Mouse (Mus musculus): ENCODE measurements at regions not wholly inside any gene's neighbourhood (a gene's known extent, or its start where the extent isn't known, plus 50 kb on each side); places are given as distances from the start of the nearest gene placed in this dataset.

GRCm38 (mm10) chr6:66465137-66465853 lies 69.9 kb upstream of the Mad2l1 start:
- ATAC-seq (ENCODE audit: low read depth), result no peak
- no peaks in the 10 kb centered on the region for H3K27me3 ChIP-seq (ENCODE audit: control insufficient read depth, insufficient read depth, low read depth, low read length)
- 76% methylated on average over 11 of the region's 11 CpGs for WGBS
- no peaks in the 10 kb centered on the region for H3K4me1 ChIP-seq (replicated peaks; ENCODE audit: control insufficient read depth, insufficient read depth, low read length)
- H3K36me3 ChIP-seq (ENCODE audit: control insufficient read depth, insufficient read depth, low read length), result no peaks in the 10 kb centered on the region
- H3K4me3 ChIP-seq (ENCODE audit: low read length), result no peak overlapping the region
- no peak overlapping the region for H3K9ac ChIP-seq (ENCODE audit: low read length)
- no peak overlapping the region for H3K27ac ChIP-seq (ENCODE audit: low read length)
- H3K9me3 ChIP-seq (ENCODE audit: control insufficient read depth, low read length), result no peaks in the 10 kb centered on the region
- no peak overlapping the region for H3K4me2 ChIP-seq (ENCODE audit: low read depth, low read length)

DNA sequence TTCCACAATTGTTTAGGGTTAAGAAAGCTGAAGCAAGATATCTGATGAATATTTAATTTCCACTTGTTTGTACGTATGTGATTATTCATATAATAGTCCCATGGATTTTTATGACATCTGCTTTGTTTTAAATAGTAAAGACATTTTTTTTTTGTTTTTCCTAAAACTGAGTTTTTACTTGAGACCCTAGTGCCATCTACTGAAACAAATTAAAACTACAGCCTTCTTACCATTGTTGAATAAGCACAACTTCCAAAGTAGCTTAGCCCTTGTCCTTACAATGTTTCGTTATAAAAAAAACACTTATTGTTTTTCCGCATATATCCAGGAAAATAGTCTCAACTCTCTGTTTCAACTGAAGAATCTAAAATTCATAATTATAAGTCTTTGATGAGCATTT lies 68.4 kb upstream of the Mad2l1 start:
- H3K4me2 ChIP-seq (ENCODE audit: low read depth, low read length), result no peak overlapping the region
- H3K9ac ChIP-seq (ENCODE audit: low read length), result no peak overlapping the region
- no peaks in the 10 kb centered on the region for H3K27me3 ChIP-seq (ENCODE audit: control insufficient read depth, insufficient read depth, low read depth, low read length)
- H3K4me1 ChIP-seq (replicated peaks; ENCODE audit: control insufficient read depth, insufficient read depth, low read length), result no peaks in the 10 kb centered on the region
- WGBS, result 29% methylated on average over 3 of the region's 3 CpGs
- no peaks in the 10 kb centered on the region for H3K36me3 ChIP-seq (ENCODE audit: control insufficient read depth, insufficient read depth, low read length)
- H3K9me3 ChIP-seq (ENCODE audit: control insufficient read depth, low read length), result no peaks in the 10 kb centered on the region
- H3K27ac ChIP-seq (ENCODE audit: low read length), result no peak overlapping the region
- H3K4me3 ChIP-seq (ENCODE audit: low read length), result no peak overlapping the region
- ATAC-seq (ENCODE audit: low read depth), result no peak

- Histone ChIP-seq H3K9me3 (ENCODE audit: control insufficient read depth, low read length) (no peaks in the 10 kb centered on the region), H3K27ac (ENCODE audit: low read length) (no peak overlapping the region), H3K27me3 (ENCODE audit: control insufficient read depth, insufficient read depth, low read depth, low read length) (no peaks in the 10 kb centered on the region), H3K36me3 (ENCODE audit: control insufficient read depth, insufficient read depth, low read length) (no peaks in the 10 kb centered on the region), H3K9ac (ENCODE audit: low read length) (no peak overlapping the region), H3K4me3 (ENCODE audit: low read length) (no peak overlapping the region), H3K4me2 (ENCODE audit: low read depth, low read length) (no peak overlapping the region), H3K4me1 (replicated peaks; ENCODE audit: control insufficient read depth, insufficient read depth, low read length) (no peaks in the 10 kb centered on the region)
- 88% methylated on average over 4 of the region's 4 CpGs for WGBS
- ATAC-seq (ENCODE audit: low read depth), result peak; percentile 15; the same call in 1 of the 2 replicates
Measured at GRCm38 (mm10) chr6:66470627-66471249, 64.5 kb upstream of the Mad2l1 start.

- Histone ChIP-seq H3K27me3 (ENCODE audit: control insufficient read depth, insufficient read depth, low read depth, low read length) (no peaks in the 10 kb centered on the region), H3K36me3 (ENCODE audit: control insufficient read depth, insufficient read depth, low read length) (no peaks in the 10 kb centered on the region)
- WGBS, result 74% methylated on average over 3 of the region's 3 CpGs
Measured at GRCm38 (mm10) chr6:66471786-66472185, 63.4 kb upstream of the Mad2l1 start.

DNA sequence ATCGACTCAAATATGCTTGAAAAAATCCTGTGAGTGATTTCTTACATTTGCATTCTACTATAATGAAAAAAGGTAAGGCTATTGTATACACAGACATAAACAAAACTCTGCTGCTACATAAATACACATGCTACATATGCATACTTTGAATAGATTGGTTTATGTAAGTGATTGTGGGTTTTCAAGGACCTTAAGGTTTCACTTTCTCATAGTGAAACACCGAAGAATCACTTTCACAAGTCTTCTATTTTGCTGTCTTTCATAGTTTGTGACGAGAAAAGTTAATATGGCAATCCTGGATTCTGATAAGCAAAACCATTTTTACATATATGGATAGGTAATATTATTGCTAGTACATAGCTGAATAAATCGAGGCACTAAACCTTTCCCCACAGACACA lies 62.5 kb upstream of the Mad2l1 start:
- Histone ChIP-seq H3K4me3 (ENCODE audit: low read length) (no peak overlapping the region), H3K4me2 (ENCODE audit: low read depth, low read length) (no peak overlapping the region), H3K9me3 (ENCODE audit: control insufficient read depth, low read length) (no peaks in the 10 kb centered on the region), H3K27ac (ENCODE audit: low read length) (no peak overlapping the region), H3K9ac (ENCODE audit: low read length) (no peak overlapping the region), H3K27me3 (ENCODE audit: control insufficient read depth, insufficient read depth, low read depth, low read length) (no peaks in the 10 kb centered on the region), H3K36me3 (ENCODE audit: control insufficient read depth, insufficient read depth, low read length) (no peaks in the 10 kb centered on the region), H3K4me1 (replicated peaks; ENCODE audit: control insufficient read depth, insufficient read depth, low read length) (peaks cover 2% of the 10 kb centered on the region; the same call in 1 of the 2 replicates)
- no peak for ATAC-seq (ENCODE audit: low read depth)
- 73% methylated on average over 4 of the region's 4 CpGs for WGBS

More at GRCm38 (mm10) chr6:66471786-66472185, 63.4 kb upstream of the Mad2l1 start:
- no peak overlapping the region for H3K27ac ChIP-seq (ENCODE audit: low read length)
- no peaks in the 10 kb centered on the region for H3K9me3 ChIP-seq (ENCODE audit: control insufficient read depth, low read length)
- H3K4me3 ChIP-seq (ENCODE audit: low read length), result no peak overlapping the region
- no peak overlapping the region for H3K4me2 ChIP-seq (ENCODE audit: low read depth, low read length)
- no peak overlapping the region for H3K9ac ChIP-seq (ENCODE audit: low read length)
- no peak for ATAC-seq (ENCODE audit: low read depth)
- no peaks in the 10 kb centered on the region for H3K4me1 ChIP-seq (replicated peaks; ENCODE audit: control insufficient read depth, insufficient read depth, low read length)

- H3K4me2 ChIP-seq (ENCODE audit: low read depth, low read length), result no peak overlapping the region
- H3K36me3 ChIP-seq (ENCODE audit: control insufficient read depth, insufficient read depth, low read length), result no peaks in the 10 kb centered on the region
- 25% methylated on average over 5 of the region's 5 CpGs for WGBS
- no peaks in the 10 kb centered on the region for H3K27me3 ChIP-seq (ENCODE audit: control insufficient read depth, insufficient read depth, low read depth, low read length)
- peak; percentile 64 for ATAC-seq (ENCODE audit: low read depth)
- no peaks in the 10 kb centered on the region for H3K9me3 ChIP-seq (ENCODE audit: control insufficient read depth, low read length)
- 0 out of 2 replicates have a peak overlapping the region, but pooled peaks have one; percentile 3 for H3K27ac ChIP-seq (ENCODE audit: low read length)
- no peak overlapping the region for H3K4me3 ChIP-seq (ENCODE audit: low read length)
- peaks cover 11% of the 10 kb centered on the region for H3K4me1 ChIP-seq (replicated peaks; ENCODE audit: control insufficient read depth, insufficient read depth, low read length)
- no peak overlapping the region for H3K9ac ChIP-seq (ENCODE audit: low read length)
Measured at GRCm38 (mm10) chr6:66477575-66477974, 57.6 kb upstream of the Mad2l1 start.

- H3K9ac ChIP-seq (ENCODE audit: low read length), result no peak overlapping the region
- no peaks in the 10 kb centered on the region for H3K9me3 ChIP-seq (ENCODE audit: control insufficient read depth, low read length)
- peaks cover 11% of the 10 kb centered on the region for H3K4me1 ChIP-seq (replicated peaks; ENCODE audit: control insufficient read depth, insufficient read depth, low read length)
- no peaks in the 10 kb centered on the region for H3K27me3 ChIP-seq (ENCODE audit: control insufficient read depth, insufficient read depth, low read depth, low read length)
- 11% methylated on average over 4 of the region's 4 CpGs for WGBS
- H3K27ac ChIP-seq (ENCODE audit: low read length), result no peak overlapping the region; the same call in 1 of the 2 replicates
- H3K4me2 ChIP-seq (ENCODE audit: low read depth, low read length), result no peak overlapping the region
- no peaks in the 10 kb centered on the region for H3K36me3 ChIP-seq (ENCODE audit: control insufficient read depth, insufficient read depth, low read length)
- no peak overlapping the region for H3K4me3 ChIP-seq (ENCODE audit: low read length)
- ATAC-seq (ENCODE audit: low read depth), result 0 out of 2 replicates have a peak, but pooled peaks have one; percentile 51
Measured at GRCm38 (mm10) chr6:66478326-66478964, 56.7 kb upstream of the Mad2l1 start.

DNA sequence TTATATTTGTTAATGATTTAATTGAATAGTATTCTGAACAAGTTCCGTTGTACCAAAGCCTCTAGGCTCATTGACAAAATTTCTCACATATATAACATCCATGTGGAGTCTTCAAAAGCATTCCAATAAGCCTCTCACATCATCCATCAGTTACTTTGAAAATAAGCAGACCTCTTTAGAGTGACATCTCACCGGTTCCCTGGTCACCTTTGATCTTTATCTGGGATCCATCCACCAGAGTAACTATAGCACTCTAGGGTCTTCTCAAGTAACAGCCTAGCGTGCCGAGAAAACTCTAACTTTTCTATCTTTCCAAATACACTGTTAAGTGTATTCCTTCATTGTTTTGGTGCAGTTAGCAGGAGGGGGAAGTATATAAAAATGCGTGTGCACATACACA lies 55.6 kb upstream of the Mad2l1 start:
- no peak overlapping the region for H3K4me3 ChIP-seq (ENCODE audit: low read length)
- H3K27me3 ChIP-seq (ENCODE audit: control insufficient read depth, insufficient read depth, low read depth, low read length), result no peaks in the 10 kb centered on the region
- no peak for ATAC-seq (ENCODE audit: low read depth)
- H3K36me3 ChIP-seq (ENCODE audit: control insufficient read depth, insufficient read depth, low read length), result no peaks in the 10 kb centered on the region
- 43% methylated on average over 5 of the region's 5 CpGs for WGBS
- H3K9me3 ChIP-seq (ENCODE audit: control insufficient read depth, low read length), result no peaks in the 10 kb centered on the region
- H3K4me2 ChIP-seq (ENCODE audit: low read depth, low read length), result no peak overlapping the region
- no peak overlapping the region for H3K9ac ChIP-seq (ENCODE audit: low read length)
- no peak overlapping the region for H3K27ac ChIP-seq (ENCODE audit: low read length)
- peaks cover 11% of the 10 kb centered on the region for H3K4me1 ChIP-seq (replicated peaks; ENCODE audit: control insufficient read depth, insufficient read depth, low read length)

DNA sequence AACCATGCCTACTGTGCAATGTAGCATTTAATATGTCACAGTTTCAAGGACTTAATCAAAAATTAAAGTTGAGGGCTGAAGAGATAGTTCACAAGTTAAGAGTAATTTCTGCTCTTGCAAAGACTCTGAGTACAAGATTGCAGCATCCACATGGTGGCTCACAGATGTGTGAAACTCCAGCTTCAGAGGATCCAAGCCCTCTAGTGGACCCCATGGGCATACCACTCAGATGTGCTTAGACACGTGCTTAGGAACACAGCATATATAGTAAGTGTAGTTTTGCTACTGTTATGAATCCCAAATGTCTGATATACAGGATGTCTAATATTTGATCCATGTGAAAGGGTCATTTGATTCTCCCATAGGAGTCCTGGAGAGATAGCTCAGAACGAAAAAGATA lies 55.0 kb upstream of the Mad2l1 start:
- Histone ChIP-seq H3K27ac (ENCODE audit: low read length) (no peak overlapping the region), H3K36me3 (ENCODE audit: control insufficient read depth, insufficient read depth, low read length) (no peaks in the 10 kb centered on the region), H3K9ac (ENCODE audit: low read length) (no peak overlapping the region), H3K9me3 (ENCODE audit: control insufficient read depth, low read length) (no peaks in the 10 kb centered on the region), H3K27me3 (ENCODE audit: control insufficient read depth, insufficient read depth, low read depth, low read length) (no peaks in the 10 kb centered on the region), H3K4me3 (ENCODE audit: low read length) (no peak overlapping the region), H3K4me1 (replicated peaks; ENCODE audit: control insufficient read depth, insufficient read depth, low read length) (peaks cover 11% of the 10 kb centered on the region), H3K4me2 (ENCODE audit: low read depth, low read length) (no peak overlapping the region)
- WGBS, result 53% methylated on average over 2 of the region's 2 CpGs
- ATAC-seq (ENCODE audit: low read depth), result no peak

Data from lung, embryonic 16.5 days (tissue).